Mouse (Mus musculus): ENCODE data around the gene Tssc4.

Tssc4 gene

DNA sequence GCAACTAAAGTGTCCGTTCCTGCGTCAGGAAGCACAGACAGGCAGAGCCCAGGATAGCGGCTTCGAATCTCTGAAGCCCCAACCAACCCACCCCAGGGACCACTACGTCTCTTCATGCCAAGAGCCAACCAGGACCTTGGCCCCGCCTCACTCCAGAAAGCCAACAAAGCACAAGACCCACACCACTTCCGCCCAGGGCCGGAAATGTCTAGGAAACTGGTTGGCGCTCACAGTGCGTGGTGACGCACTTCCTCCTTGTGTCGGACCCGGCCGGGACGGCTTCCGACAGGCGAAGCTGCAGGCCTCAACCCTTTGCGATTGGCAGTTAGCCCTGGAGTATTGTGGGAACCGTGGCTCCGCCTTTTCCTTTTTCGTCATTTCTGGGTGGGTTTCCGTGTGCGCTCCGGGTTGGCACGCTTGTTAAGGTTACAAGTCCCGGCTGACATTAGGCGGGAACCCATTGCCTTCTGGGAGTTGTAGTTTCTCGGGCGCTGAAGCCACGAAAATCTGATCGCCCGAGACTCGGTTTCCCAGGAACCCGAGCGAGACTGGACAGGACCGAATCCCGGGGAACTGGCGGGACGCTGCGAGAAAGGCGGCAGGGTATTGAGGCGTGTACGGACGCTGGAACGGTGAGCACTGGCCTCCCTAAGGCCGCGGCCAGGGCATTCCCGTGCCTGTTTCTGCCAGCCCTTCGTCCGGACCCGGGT lies at the start of gene Tssc4:
TSS of gene Tssc4 (plus strand) at position 368 of the 710 bp plus-strand sequence.
- Histone ChIP-seq H3K36me3 (ENCODE audit: control insufficient read depth, insufficient read depth, low read length, poor library complexity, severe bottlenecking) (peaks cover 3% of the 10 kb centered on the region), H3K27me3 (ENCODE audit: control insufficient read depth, insufficient read depth, low read length, poor library complexity, severe bottlenecking) (no peaks in the 10 kb centered on the region)
- DNase-seq (ENCODE audit: low read depth, low spot score): peak; percentile 99

DNA sequence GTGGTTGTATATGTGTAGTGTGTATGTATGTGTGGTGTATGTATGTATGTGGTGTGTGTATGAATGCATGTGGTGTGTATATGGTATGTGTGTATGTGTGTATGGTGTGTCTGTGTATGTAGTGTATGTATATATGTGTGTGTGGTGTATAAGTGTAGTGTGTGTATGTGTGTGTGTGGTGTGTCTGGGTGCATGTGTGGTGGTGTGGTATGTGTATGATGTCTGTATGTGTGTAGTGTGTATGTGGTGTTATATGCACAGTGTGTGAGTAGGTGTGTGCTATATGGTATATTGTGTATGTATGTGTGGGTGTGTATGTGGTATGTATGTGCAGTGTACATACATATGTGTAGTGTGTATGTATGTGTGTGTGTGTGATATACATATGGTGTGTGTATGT lies 49.0 kb upstream of the Tssc4 start:
- Histone ChIP-seq H3K36me3 (ENCODE audit: control insufficient read depth, insufficient read depth, low read length, poor library complexity, severe bottlenecking) (peaks cover 2% of the 10 kb centered on the region), H3K27me3 (ENCODE audit: control insufficient read depth, insufficient read depth, low read length, poor library complexity, severe bottlenecking) (no peaks in the 10 kb centered on the region)
- DNase-seq (ENCODE audit: low read depth, low spot score): no peak

DNA sequence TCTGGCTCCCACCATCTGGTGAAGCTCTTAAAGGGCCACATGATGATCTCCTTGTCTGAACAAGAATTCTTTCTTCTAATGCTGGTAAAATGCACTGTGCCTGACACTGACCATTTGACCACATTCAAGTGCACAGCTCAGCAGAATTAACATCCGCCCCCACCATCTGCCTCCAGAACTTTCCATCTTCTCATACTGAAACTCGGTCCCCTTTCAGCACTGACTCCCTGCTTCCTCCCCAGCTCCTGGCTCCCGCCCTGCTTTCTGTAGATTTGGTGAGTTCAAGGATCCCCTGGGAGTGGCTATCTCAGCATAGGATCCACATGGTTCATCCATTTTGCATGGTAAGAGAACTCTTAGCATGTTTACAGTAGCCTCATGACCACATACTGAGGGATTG lies 48.3 kb upstream of the Tssc4 start:
- H3K36me3 ChIP-seq (ENCODE audit: control insufficient read depth, insufficient read depth, low read length, poor library complexity, severe bottlenecking): peaks cover 2% of the 10 kb centered on the region
- no peak for DNase-seq (ENCODE audit: low read depth, low spot score)
- no peaks in the 10 kb centered on the region for H3K27me3 ChIP-seq (ENCODE audit: control insufficient read depth, insufficient read depth, low read length, poor library complexity, severe bottlenecking)

DNA sequence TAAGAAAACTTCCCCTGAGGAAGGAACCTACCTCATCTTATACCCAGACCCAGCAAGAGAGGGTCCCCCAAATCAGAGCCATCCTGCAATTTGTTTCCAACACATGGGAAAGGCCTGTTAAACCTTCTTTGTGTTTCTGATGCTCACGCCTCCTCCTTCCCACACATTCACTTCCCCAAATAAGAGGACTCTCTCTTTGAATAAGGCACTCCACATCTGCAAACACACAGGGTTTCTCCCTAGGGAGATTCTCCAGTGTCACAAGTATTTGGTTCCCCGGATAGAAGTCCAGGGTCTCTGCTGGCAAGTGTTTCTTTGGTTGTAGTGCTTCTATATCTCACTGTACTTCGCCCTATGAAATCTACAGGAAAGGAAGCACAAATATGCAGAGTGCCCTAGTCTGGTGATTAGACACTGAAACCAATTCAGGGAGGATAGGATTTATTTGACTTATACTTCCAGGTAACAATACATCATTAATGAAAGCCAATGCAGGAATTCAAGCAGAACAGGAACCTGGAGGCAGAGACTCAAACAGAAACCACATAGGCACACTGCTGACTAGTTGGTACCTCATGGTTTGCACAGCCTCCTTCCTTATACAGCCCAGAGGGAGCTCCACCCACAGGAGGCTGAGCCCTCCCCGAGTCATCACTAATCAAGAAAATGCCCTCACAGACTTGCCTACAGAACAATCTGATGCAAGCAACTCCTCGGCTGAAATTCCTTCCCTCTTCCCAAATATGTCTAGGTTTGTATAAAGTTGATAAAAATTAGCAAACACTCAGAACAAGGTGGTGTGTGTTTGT lies 47.5 kb upstream of the Tssc4 start:
- Histone ChIP-seq H3K27me3 (ENCODE audit: control insufficient read depth, insufficient read depth, low read length, poor library complexity, severe bottlenecking) (no peaks in the 10 kb centered on the region), H3K36me3 (ENCODE audit: control insufficient read depth, insufficient read depth, low read length, poor library complexity, severe bottlenecking) (peaks cover 2% of the 10 kb centered on the region)
- peak; percentile 60 for DNase-seq (ENCODE audit: low read depth, low spot score)

DNA sequence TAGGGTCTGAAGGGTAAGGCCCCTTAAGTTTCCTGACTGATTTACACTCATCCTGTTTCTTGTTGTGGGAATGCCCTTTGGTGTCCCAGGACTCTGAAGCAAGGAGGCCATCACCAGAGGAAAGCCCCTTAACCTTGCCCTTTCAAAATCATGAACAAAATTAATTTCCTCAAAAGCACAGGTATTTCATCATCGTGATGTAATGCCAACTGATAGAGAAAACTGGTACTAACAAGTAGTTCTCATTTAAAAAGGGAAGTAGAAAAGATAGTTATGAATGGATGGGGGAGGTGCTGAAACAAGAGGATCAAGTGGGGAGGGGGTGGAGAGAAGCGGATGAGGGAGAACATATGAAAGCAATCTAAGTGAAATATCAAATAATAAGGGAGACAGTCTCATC lies 45.5 kb upstream of the Tssc4 start:
- H3K36me3 ChIP-seq (ENCODE audit: control insufficient read depth, insufficient read depth, low read length, poor library complexity, severe bottlenecking): no peaks in the 10 kb centered on the region; the same call in 1 of the 2 replicates
- DNase-seq (ENCODE audit: low read depth, low spot score): peak; percentile 72
- no peaks in the 10 kb centered on the region for H3K27me3 ChIP-seq (ENCODE audit: control insufficient read depth, insufficient read depth, low read length, poor library complexity, severe bottlenecking)

DNA sequence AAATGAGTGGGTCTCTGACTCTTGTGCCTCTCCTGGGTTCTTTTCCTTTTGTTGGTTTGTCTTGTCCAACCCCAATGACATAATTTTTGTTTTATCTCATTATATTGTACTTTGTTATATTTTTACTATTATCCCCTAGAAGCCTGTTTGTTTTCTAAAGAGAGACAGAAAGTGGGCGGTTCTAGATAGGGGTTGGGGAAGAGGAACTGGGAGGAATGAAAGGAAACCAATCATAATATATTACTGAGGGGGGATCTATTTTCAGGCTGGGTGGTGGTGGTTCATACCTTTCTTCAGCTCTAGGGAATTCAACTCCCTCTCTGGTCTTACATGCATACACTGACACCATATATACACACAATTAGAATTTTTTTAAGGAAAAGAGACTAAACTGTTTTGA lies 44.8 kb upstream of the Tssc4 start:
- Histone ChIP-seq H3K36me3 (ENCODE audit: control insufficient read depth, insufficient read depth, low read length, poor library complexity, severe bottlenecking) (no peaks in the 10 kb centered on the region), H3K27me3 (ENCODE audit: control insufficient read depth, insufficient read depth, low read length, poor library complexity, severe bottlenecking) (no peaks in the 10 kb centered on the region)
- no peak for DNase-seq (ENCODE audit: low read depth, low spot score)

DNA sequence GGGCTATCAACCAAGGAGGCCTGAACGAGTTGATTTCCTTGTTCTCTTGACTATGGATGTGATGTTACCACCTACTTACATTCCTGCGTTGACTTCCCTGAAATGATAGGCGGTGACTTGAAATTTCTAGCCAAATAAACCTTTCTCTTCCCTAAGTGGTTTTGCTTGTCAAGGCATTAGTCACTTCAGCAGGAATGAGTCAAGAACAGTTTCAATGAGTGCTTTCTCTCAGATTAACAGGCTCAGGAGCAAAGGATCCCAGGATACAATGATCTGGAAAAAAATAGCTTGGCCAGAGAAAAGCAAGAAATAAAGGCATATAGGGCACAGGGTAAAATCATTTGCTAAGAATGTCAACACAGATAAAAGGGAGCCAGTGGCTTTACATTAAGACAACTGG lies 43.6 kb upstream of the Tssc4 start:
- Histone ChIP-seq H3K27me3 (ENCODE audit: control insufficient read depth, insufficient read depth, low read length, poor library complexity, severe bottlenecking) (no peaks in the 10 kb centered on the region), H3K36me3 (ENCODE audit: control insufficient read depth, insufficient read depth, low read length, poor library complexity, severe bottlenecking) (no peaks in the 10 kb centered on the region)
- no peak for DNase-seq (ENCODE audit: low read depth, low spot score)

DNA sequence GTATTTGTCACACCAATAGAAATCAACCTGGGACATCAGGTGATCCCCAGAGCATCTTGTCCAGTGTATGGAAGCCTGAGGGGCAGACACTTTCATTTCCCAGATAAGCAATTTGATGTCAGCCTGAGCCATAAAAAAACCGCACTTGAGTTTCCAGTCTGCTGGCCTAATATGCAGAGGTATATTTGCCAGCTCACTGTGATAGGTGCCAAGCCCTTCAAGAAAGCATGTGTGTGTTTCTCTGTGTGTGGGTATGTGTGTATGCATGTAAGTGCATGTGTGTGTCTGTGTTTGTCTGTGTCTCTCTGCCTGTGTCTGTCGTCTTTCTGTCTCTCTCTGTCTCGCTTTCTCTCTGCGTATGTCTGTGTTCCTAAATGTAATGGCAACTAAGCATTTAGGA lies 41.9 kb upstream of the Tssc4 start:
- H3K36me3 ChIP-seq (ENCODE audit: control insufficient read depth, insufficient read depth, low read length, poor library complexity, severe bottlenecking): no peaks in the 10 kb centered on the region
- no peaks in the 10 kb centered on the region for H3K27me3 ChIP-seq (ENCODE audit: control insufficient read depth, insufficient read depth, low read length, poor library complexity, severe bottlenecking)
- no peak for DNase-seq (ENCODE audit: low read depth, low spot score)

DNA sequence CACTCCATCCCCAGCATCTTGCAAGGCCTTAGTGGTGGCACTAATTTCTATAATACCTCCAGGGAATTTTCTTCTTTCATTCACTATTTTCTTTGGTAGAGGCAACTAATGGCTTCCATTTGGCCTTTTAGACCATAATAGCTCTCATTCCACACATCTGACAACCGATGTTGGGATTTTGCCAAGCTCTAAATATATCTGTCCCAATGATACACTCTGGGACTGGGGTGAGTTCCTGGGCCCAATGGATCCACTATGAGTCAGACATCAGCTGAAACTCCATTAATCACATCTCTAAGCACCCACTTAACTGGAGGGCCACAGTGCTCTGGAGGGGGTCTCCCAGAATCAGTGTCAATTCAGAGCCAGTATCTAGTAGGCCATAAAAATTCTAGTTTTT lies 37.2 kb upstream of the Tssc4 start:
- no peaks in the 10 kb centered on the region for H3K27me3 ChIP-seq (ENCODE audit: control insufficient read depth, insufficient read depth, low read length, poor library complexity, severe bottlenecking)
- no peak for DNase-seq (ENCODE audit: low read depth, low spot score)
- H3K36me3 ChIP-seq (ENCODE audit: control insufficient read depth, insufficient read depth, low read length, poor library complexity, severe bottlenecking): no peaks in the 10 kb centered on the region

DNA sequence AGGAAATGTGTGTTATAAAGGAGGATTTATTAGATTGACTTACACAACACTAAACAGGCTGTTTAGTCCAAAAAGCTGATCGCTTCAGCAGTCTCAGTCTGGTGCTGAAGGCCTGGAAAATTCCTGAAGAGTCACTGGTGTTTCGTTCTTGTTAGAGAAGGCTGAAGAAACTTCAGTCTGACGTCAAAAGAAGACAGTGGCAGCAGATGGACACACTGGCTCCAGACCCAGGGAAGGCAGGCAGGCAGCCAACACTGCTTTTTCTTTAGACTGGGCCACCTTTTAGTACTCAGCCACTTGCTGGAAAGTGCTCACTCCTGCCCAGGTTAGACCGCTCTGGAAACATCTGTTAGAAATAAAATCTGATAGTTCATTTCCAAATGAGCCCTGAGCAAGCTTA lies 35.5 kb upstream of the Tssc4 start:
- no peak for DNase-seq (ENCODE audit: low read depth, low spot score)
- Histone ChIP-seq H3K36me3 (ENCODE audit: control insufficient read depth, insufficient read depth, low read length, poor library complexity, severe bottlenecking) (no peaks in the 10 kb centered on the region), H3K27me3 (ENCODE audit: control insufficient read depth, insufficient read depth, low read length, poor library complexity, severe bottlenecking) (no peaks in the 10 kb centered on the region)

DNA sequence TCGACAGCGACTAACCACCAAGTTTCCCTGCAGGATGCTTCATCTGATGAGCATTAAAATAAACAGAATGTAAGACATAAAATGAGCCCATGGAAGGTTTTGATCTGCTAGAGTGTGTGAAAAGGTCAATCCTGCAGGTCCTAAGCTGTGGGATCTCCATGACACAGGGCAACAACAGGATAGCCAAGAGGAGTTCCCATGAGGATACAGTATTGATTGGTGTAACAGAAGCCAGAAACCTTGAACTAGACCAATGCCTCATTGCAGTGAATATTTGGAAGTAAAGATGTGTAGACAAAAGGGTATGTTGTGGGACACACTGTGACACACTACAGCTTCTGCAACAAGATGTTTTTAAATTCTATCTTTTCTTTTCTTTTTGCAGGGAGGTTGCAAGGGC lies 34.9 kb upstream of the Tssc4 start:
- Histone ChIP-seq H3K27me3 (ENCODE audit: control insufficient read depth, insufficient read depth, low read length, poor library complexity, severe bottlenecking) (no peaks in the 10 kb centered on the region), H3K36me3 (ENCODE audit: control insufficient read depth, insufficient read depth, low read length, poor library complexity, severe bottlenecking) (no peaks in the 10 kb centered on the region)
- no peak for DNase-seq (ENCODE audit: low read depth, low spot score)

DNA sequence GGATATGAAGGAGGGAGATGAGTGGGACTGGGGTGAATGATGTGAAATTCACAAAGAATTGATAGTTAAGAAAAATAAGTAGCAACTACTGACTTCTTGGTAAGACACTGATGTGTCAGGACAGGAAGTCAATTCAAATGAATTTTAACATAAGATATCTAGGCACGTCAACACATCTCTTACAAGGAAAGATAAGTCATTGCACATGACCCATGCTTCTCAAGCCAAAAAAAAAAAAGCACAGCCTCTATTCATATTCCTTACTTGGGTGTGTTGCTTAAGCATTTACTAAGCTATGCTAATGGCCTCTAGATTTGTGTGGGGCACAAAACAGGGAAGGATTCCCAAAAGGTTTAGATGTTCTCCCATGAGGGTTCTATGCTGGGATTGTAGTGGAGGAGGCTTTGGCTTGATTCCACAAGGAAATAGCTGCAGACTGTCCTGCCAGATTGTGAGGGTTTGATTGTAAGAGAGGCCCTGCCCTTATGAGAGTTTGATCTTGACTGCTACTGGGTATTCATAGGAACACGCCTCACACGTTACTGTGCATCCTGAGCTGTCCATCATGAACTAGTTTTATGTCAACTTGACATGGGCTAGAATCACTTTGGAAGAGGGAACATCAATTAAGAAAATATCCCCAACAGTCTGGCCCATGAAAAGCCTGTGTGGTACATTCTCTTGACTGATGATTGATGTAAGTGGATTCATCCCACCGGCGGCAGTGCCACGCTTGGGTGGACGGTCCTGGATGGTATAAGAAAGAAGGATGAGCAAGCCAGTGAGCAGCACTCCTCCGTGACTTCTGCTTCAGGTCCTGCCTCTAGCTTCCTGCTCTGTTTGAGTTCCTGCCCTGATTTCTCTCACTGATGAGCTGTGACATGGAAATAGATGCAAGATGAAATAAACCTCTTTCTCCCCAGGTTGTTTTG lies 34.3 kb upstream of the Tssc4 start:
- Histone ChIP-seq H3K36me3 (ENCODE audit: control insufficient read depth, insufficient read depth, low read length, poor library complexity, severe bottlenecking) (no peaks in the 10 kb centered on the region), H3K27me3 (ENCODE audit: control insufficient read depth, insufficient read depth, low read length, poor library complexity, severe bottlenecking) (no peaks in the 10 kb centered on the region)
- DNase-seq (ENCODE audit: low read depth, low spot score): no peak

DNA sequence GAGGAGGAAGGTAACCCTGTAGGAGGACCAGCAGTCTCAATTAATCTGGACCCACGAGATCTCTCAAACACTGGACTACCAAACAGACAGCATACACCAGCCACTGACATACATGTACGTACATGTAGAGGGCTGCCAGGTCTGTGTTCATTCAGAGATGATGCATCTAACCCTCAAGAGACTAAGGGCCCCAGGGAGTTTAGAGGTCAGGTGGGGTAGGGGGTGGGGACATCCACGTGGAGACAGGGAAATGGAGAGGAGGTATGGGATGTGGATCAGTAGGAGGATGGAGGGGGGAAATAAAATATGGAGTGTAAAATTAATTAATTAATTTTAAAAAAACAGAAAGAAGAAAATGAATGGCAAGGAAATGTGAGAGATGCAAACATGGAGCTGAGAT lies 32.3 kb upstream of the Tssc4 start:
- DNase-seq (ENCODE audit: low read depth, low spot score): peak; percentile 39
- Histone ChIP-seq H3K27me3 (ENCODE audit: control insufficient read depth, insufficient read depth, low read length, poor library complexity, severe bottlenecking) (no peaks in the 10 kb centered on the region), H3K36me3 (ENCODE audit: control insufficient read depth, insufficient read depth, low read length, poor library complexity, severe bottlenecking) (no peaks in the 10 kb centered on the region)

DNA sequence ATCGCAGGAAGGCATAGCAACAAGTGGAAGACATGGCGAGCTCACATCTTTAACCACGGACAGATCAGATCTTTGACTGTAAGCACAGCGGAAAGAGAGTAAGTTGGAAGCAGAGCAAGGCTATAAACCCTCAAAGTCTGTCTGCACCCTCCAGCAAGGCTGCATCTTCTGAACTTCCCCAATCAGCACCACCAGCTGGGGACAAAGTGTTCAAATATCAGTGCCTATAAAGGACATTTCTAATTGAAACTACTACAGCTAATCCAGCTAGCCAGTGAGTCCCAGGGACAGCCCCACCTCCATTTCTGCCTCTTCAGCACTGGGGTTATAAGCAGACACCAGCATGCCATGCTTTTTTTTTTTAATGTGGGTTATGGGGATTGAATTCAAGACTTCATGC lies 31.7 kb upstream of the Tssc4 start:
- no peaks in the 10 kb centered on the region for H3K27me3 ChIP-seq (ENCODE audit: control insufficient read depth, insufficient read depth, low read length, poor library complexity, severe bottlenecking)
- H3K36me3 ChIP-seq (ENCODE audit: control insufficient read depth, insufficient read depth, low read length, poor library complexity, severe bottlenecking): no peaks in the 10 kb centered on the region
- peak; percentile 42 for DNase-seq (ENCODE audit: low read depth, low spot score)

Data from splenic B cell, adult 2 months (primary cell).